Mouse (Mus musculus): Measurements from ENCODE around the gene Dnaic2. TPM values are rescaled to one million over a fixed set of nuclear protein-coding genes. Genes with fewer than 3 reads are reported as not detected.
A peak's percentile ranks its signal among the peaks of the same experiment; 100 is the strongest.

Gene Dnaic2
- polyA plus RNA-seq, 1 experiment from 2014 or later, result 0.25 TPM

DNA sequence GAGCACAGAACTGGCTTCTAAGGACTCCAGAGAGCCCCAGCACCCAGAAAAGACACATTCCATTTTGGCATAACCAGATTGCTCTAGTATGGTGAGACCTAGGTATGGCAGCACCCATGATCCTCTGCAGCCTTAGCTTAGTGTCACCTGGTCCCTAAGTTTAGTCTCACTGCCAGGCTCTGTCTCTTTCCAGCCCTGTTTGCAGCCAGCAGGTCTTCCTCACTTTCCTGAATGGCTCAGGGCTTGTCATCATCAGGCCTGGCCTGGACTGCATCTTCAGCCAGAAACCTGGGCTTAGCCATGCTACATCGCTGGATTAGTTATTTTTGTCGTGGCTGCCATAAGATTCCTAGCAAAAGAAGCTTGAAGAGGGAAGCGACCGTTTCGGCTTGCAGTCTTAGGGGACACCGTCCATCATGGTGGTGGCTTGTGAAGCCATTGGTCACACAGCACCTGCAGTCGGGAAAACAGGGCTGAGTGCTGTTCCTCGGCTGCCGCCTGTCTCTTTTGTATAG lies 41.6 kb upstream of the Dnaic2 start:
- Histone ChIP-seq H3K27me3 (ENCODE audit: control insufficient read depth, insufficient read depth, low read length) (no peaks in the 10 kb centered on the region), H3K36me3 (ENCODE audit: control insufficient read depth, insufficient read depth, low read length) (no peaks in the 10 kb centered on the region), H3K4me3 (replicated peaks; ENCODE audit: low read length) (no peak overlapping the region), H3K9ac (ENCODE audit: low read length) (no peak overlapping the region), H3K27ac (ENCODE audit: low read length) (no peak overlapping the region), H3K4me2 (ENCODE audit: low read depth, low read length) (no peak overlapping the region), H3K4me1 (ENCODE audit: control insufficient read depth, insufficient read depth, low read length) (peaks cover 7% of the 10 kb centered on the region), H3K9me3 (replicated peaks; ENCODE audit: control insufficient read depth, low read length) (no peaks in the 10 kb centered on the region)
- ATAC-seq (ENCODE audit: insufficient read depth, low FRiP score), result no peak
- WGBS, result 75% methylated on average over 9 of the region's 9 CpGs

GRCm38 (mm10) chr11:114686221-114686959 lies 40.8 kb upstream of the Dnaic2 start:
- Histone ChIP-seq H3K27me3 (ENCODE audit: control insufficient read depth, insufficient read depth, low read length) (no peaks in the 10 kb centered on the region), H3K9me3 (replicated peaks; ENCODE audit: control insufficient read depth, low read length) (no peaks in the 10 kb centered on the region), H3K4me1 (ENCODE audit: control insufficient read depth, insufficient read depth, low read length) (peaks cover 7% of the 10 kb centered on the region), H3K9ac (ENCODE audit: low read length) (no peak overlapping the region), H3K4me3 (replicated peaks; ENCODE audit: low read length) (no peak overlapping the region), H3K27ac (ENCODE audit: low read length) (no peak overlapping the region), H3K36me3 (ENCODE audit: control insufficient read depth, insufficient read depth, low read length) (no peaks in the 10 kb centered on the region), H3K4me2 (ENCODE audit: low read depth, low read length) (no peak overlapping the region)
- ATAC-seq (ENCODE audit: insufficient read depth, low FRiP score), result no peak
- WGBS, result 93% methylated on average over 16 of the region's 16 CpGs

GRCm38 (mm10) chr11:114687574-114688188 lies 39.5 kb upstream of the Dnaic2 start:
- H3K27ac ChIP-seq (ENCODE audit: low read length), result peak overlapping the region; percentile 31
- H3K9me3 ChIP-seq (replicated peaks; ENCODE audit: control insufficient read depth, low read length), result no peaks in the 10 kb centered on the region
- no peaks in the 10 kb centered on the region for H3K27me3 ChIP-seq (ENCODE audit: control insufficient read depth, insufficient read depth, low read length)
- H3K9ac ChIP-seq (ENCODE audit: low read length), result no peak overlapping the region
- no peaks in the 10 kb centered on the region for H3K36me3 ChIP-seq (ENCODE audit: control insufficient read depth, insufficient read depth, low read length)
- WGBS, result 27% methylated on average over 10 of the region's 10 CpGs
- no peak overlapping the region for H3K4me2 ChIP-seq (ENCODE audit: low read depth, low read length)
- ATAC-seq (ENCODE audit: insufficient read depth, low FRiP score), result peak; percentile 34; the same call in 1 of the 2 replicates
- no peak overlapping the region for H3K4me3 ChIP-seq (replicated peaks; ENCODE audit: low read length)
- peaks cover 7% of the 10 kb centered on the region for H3K4me1 ChIP-seq (ENCODE audit: control insufficient read depth, insufficient read depth, low read length)

- no peak overlapping the region for H3K4me3 ChIP-seq (replicated peaks; ENCODE audit: low read length)
- H3K9me3 ChIP-seq (replicated peaks; ENCODE audit: control insufficient read depth, low read length), result no peaks in the 10 kb centered on the region
- no peak overlapping the region for H3K9ac ChIP-seq (ENCODE audit: low read length)
- H3K4me2 ChIP-seq (ENCODE audit: low read depth, low read length), result no peak overlapping the region
- no peak for ATAC-seq (ENCODE audit: insufficient read depth, low FRiP score)
- no peak overlapping the region for H3K27ac ChIP-seq (ENCODE audit: low read length)
- 76% methylated on average over 3 of the region's 3 CpGs for WGBS
- no peaks in the 10 kb centered on the region for H3K36me3 ChIP-seq (ENCODE audit: control insufficient read depth, insufficient read depth, low read length)
- H3K4me1 ChIP-seq (ENCODE audit: control insufficient read depth, insufficient read depth, low read length), result peaks cover 7% of the 10 kb centered on the region
- no peaks in the 10 kb centered on the region for H3K27me3 ChIP-seq (ENCODE audit: control insufficient read depth, insufficient read depth, low read length)
These were observed 38.5 kb upstream of the Dnaic2 start for GRCm38 (mm10) chr11:114688729-114689128.

DNA sequence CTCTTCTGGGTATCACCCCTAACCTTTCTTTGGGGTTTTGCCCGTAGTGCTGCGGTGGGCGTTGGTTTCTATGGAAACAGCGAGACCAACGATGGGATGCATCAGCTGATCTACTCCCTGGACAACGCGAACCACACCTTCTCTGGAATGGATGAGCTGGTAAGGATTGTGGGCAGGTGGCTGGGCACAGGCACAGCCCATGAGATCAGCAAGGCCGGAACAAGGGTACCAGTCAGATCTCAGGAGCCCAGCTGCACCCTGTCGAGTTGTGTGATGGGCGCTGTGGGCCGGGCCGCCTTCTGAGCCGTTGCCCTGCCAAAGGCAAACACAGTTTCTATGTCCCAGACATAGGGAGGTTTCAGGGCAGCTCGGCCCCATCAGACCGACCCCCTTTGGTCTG lies 37.0 kb upstream of the Dnaic2 start:
- H3K9me3 ChIP-seq (replicated peaks; ENCODE audit: control insufficient read depth, low read length), result no peaks in the 10 kb centered on the region
- no peak overlapping the region for H3K4me2 ChIP-seq (ENCODE audit: low read depth, low read length)
- no peaks in the 10 kb centered on the region for H3K36me3 ChIP-seq (ENCODE audit: control insufficient read depth, insufficient read depth, low read length)
- no peaks in the 10 kb centered on the region for H3K27me3 ChIP-seq (ENCODE audit: control insufficient read depth, insufficient read depth, low read length)
- no peak for ATAC-seq (ENCODE audit: insufficient read depth, low FRiP score)
- WGBS, result 88% methylated on average over 15 of the region's 15 CpGs
- peaks cover 2% of the 10 kb centered on the region; the same call in 1 of the 2 replicates for H3K4me1 ChIP-seq (ENCODE audit: control insufficient read depth, insufficient read depth, low read length)
- H3K27ac ChIP-seq (ENCODE audit: low read length), result no peak overlapping the region
- H3K4me3 ChIP-seq (replicated peaks; ENCODE audit: low read length), result no peak overlapping the region
- H3K9ac ChIP-seq (ENCODE audit: low read length), result no peak overlapping the region

GRCm38 (mm10) chr11:114691454-114692182 lies 35.6 kb upstream of the Dnaic2 start:
- H3K27me3 ChIP-seq (ENCODE audit: control insufficient read depth, insufficient read depth, low read length), result no peaks in the 10 kb centered on the region
- H3K9me3 ChIP-seq (replicated peaks; ENCODE audit: control insufficient read depth, low read length), result no peaks in the 10 kb centered on the region
- 59% methylated on average over 6 of the region's 6 CpGs for WGBS
- H3K4me3 ChIP-seq (replicated peaks; ENCODE audit: low read length), result no peak overlapping the region
- no peaks in the 10 kb centered on the region for H3K36me3 ChIP-seq (ENCODE audit: control insufficient read depth, insufficient read depth, low read length)
- no peak for ATAC-seq (ENCODE audit: insufficient read depth, low FRiP score)
- H3K9ac ChIP-seq (ENCODE audit: low read length), result no peak overlapping the region
- peaks cover 2% of the 10 kb centered on the region; the same call in 1 of the 2 replicates for H3K4me1 ChIP-seq (ENCODE audit: control insufficient read depth, insufficient read depth, low read length)
- H3K27ac ChIP-seq (ENCODE audit: low read length), result no peak overlapping the region
- H3K4me2 ChIP-seq (ENCODE audit: low read depth, low read length), result no peak overlapping the region

- no peaks in the 10 kb centered on the region for H3K27me3 ChIP-seq (ENCODE audit: control insufficient read depth, insufficient read depth, low read length)
- WGBS, result 58% methylated on average over 7 of the region's 7 CpGs
- H3K4me2 ChIP-seq (ENCODE audit: low read depth, low read length), result no peak overlapping the region
- H3K27ac ChIP-seq (ENCODE audit: low read length), result no peak overlapping the region
- no peak overlapping the region for H3K9ac ChIP-seq (ENCODE audit: low read length)
- peaks cover 2% of the 10 kb centered on the region; the same call in 1 of the 2 replicates for H3K4me1 ChIP-seq (ENCODE audit: control insufficient read depth, insufficient read depth, low read length)
- no peak for ATAC-seq (ENCODE audit: insufficient read depth, low FRiP score)
- no peak overlapping the region for H3K4me3 ChIP-seq (replicated peaks; ENCODE audit: low read length)
- H3K36me3 ChIP-seq (ENCODE audit: control insufficient read depth, insufficient read depth, low read length), result no peaks in the 10 kb centered on the region
- no peaks in the 10 kb centered on the region for H3K9me3 ChIP-seq (replicated peaks; ENCODE audit: control insufficient read depth, low read length)
These were observed 34.6 kb upstream of the Dnaic2 start for GRCm38 (mm10) chr11:114692601-114693000.

- H3K9me3 ChIP-seq (replicated peaks; ENCODE audit: control insufficient read depth, low read length), result no peaks in the 10 kb centered on the region
- no peak overlapping the region for H3K9ac ChIP-seq (ENCODE audit: low read length)
- H3K27ac ChIP-seq (ENCODE audit: low read length), result no peak overlapping the region
- no peaks in the 10 kb centered on the region for H3K36me3 ChIP-seq (ENCODE audit: control insufficient read depth, insufficient read depth, low read length)
- WGBS, result 90% methylated on average over 6 of the region's 6 CpGs
- no peak overlapping the region for H3K4me3 ChIP-seq (replicated peaks; ENCODE audit: low read length)
- no peak for ATAC-seq (ENCODE audit: insufficient read depth, low FRiP score)
- H3K4me1 ChIP-seq (ENCODE audit: control insufficient read depth, insufficient read depth, low read length), result no peaks in the 10 kb centered on the region
- H3K27me3 ChIP-seq (ENCODE audit: control insufficient read depth, insufficient read depth, low read length), result no peaks in the 10 kb centered on the region
- no peak overlapping the region for H3K4me2 ChIP-seq (ENCODE audit: low read depth, low read length)
These were observed 33.8 kb upstream of the Dnaic2 start for GRCm38 (mm10) chr11:114693456-114693855.

DNA sequence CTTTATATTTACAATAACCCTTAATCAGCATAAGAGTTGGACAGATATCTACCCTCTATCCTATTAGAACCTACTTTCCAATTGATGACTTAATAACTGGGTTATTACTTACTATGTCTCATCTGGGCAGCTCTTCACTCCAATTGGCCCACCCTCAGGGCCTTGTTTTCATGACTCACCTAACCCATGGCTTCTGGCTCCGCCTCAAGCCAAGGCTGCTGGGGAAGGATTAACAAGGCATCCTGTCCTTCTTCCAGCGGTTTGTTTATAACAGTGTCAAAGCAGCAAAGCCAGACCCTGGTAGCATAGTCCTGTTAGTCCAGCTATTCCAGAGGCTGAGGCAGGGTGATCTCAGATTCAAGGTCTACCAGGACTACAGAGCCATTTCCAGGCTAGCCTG lies 32.8 kb upstream of the Dnaic2 start:
- WGBS, result 76% methylated on average over 2 of the region's 2 CpGs
- H3K27me3 ChIP-seq (ENCODE audit: control insufficient read depth, insufficient read depth, low read length), result no peaks in the 10 kb centered on the region
- H3K4me3 ChIP-seq (replicated peaks; ENCODE audit: low read length), result no peak overlapping the region

More for the DNA sequence above, 32.8 kb upstream of the Dnaic2 start:
- Histone ChIP-seq H3K9ac (ENCODE audit: low read length) (no peak overlapping the region), H3K27ac (ENCODE audit: low read length) (no peak overlapping the region), H3K36me3 (ENCODE audit: control insufficient read depth, insufficient read depth, low read length) (no peaks in the 10 kb centered on the region), H3K9me3 (replicated peaks; ENCODE audit: control insufficient read depth, low read length) (no peaks in the 10 kb centered on the region), H3K4me1 (ENCODE audit: control insufficient read depth, insufficient read depth, low read length) (no peaks in the 10 kb centered on the region), H3K4me2 (ENCODE audit: low read depth, low read length) (no peak overlapping the region)
- no peak for ATAC-seq (ENCODE audit: insufficient read depth, low FRiP score)
